Mouse (Mus musculus) gonadal fat pad, adult 2 months (tissue): Measurements from ENCODE around the gene Klhl29. TPM values are rescaled to one million over a fixed set of nuclear protein-coding genes. Genes with fewer than 3 reads are reported as not detected.

Experiments
- DNase-seq: peaks from one replicate; pipeline ENCODE4 v3.0.0-alpha.2; 2012; ENCODE audit warnings: low read depth
- polyA plus RNA-seq: library from polyadenylated mRNA; depleted of rRNA; stranded (reverse); fragments of >200 nt; gene quantifications from 2 replicates; pipeline ENCODE4 v1.2.3, GENCODE M21; 2012

Gene Klhl29
- polyA plus RNA-seq, 1 experiment: 4.6 TPM

GRCm38 (mm10) chr12:5187773-5188333, 187.6 kb downstream of the Klhl29 start:
- no peak for DNase-seq

- DNase-seq: no peak
These were observed 188.8 kb downstream of the Klhl29 start for GRCm38 (mm10) chr12:5186645-5187044.

GRCm38 (mm10) chr12:5185603-5186002, 189.9 kb downstream of the Klhl29 start:
- no peak for DNase-seq

GRCm38 (mm10) chr12:5182586-5182985, 192.9 kb downstream of the Klhl29 start:
- DNase-seq: no peak

GRCm38 (mm10) chr12:5182165-5182564, 193.3 kb downstream of the Klhl29 start:
- no peak for DNase-seq

GRCm38 (mm10) chr12:5176716-5177341, 198.7 kb downstream of the Klhl29 start:
- no peak for DNase-seq

- no peak for DNase-seq
These were observed 209.3 kb downstream of the Klhl29 start for GRCm38 (mm10) chr12:5166141-5166540.

- no peak for DNase-seq
These were observed 210.1 kb downstream of the Klhl29 start for GRCm38 (mm10) chr12:5165411-5165810.

- DNase-seq: no peak
These were observed 212.8 kb downstream of the Klhl29 start for GRCm38 (mm10) chr12:5162672-5163071.

- no peak for DNase-seq
These were observed 213.9 kb downstream of the Klhl29 start for GRCm38 (mm10) chr12:5161631-5162030.

GRCm38 (mm10) chr12:5157931-5158481, 217.5 kb downstream of the Klhl29 start:
- no peak for DNase-seq

- DNase-seq: no peak
These were observed 218.3 kb downstream of the Klhl29 start for GRCm38 (mm10) chr12:5157021-5157681.

- no peak for DNase-seq
These were observed 220.3 kb downstream of the Klhl29 start for GRCm38 (mm10) chr12:5155177-5155576.

GRCm38 (mm10) chr12:5151859-5152258, 223.6 kb downstream of the Klhl29 start:
- DNase-seq: no peak

- DNase-seq: no peak
These were observed 228.0 kb downstream of the Klhl29 start for GRCm38 (mm10) chr12:5147346-5148035.

GRCm38 (mm10) chr12:5143903-5144781, 231.3 kb downstream of the Klhl29 start:
- DNase-seq: no peak

- DNase-seq: no peak
These were observed 232.3 kb downstream of the Klhl29 start for GRCm38 (mm10) chr12:5143224-5143623.

GRCm38 (mm10) chr12:5142776-5143175, 232.7 kb downstream of the Klhl29 start:
- no peak for DNase-seq

- DNase-seq: no peak
These were observed 234.4 kb downstream of the Klhl29 start for GRCm38 (mm10) chr12:5141040-5141439.

GRCm38 (mm10) chr12:5139302-5139701, 236.2 kb downstream of the Klhl29 start:
- no peak for DNase-seq

- no peak for DNase-seq
These were observed 239.2 kb downstream of the Klhl29 start for GRCm38 (mm10) chr12:5136300-5136699.
